Mouse (Mus musculus) embryo, embryonic 10.5 days (tissue): ENCODE results near the gene Vmn2r92.
"Not testable (repeated sequence)": the region's sequence is repeated elsewhere in the genome, so short reads cannot be mapped to it uniquely, and the experiment has no call there.

Source experiments
- DNase-seq: peaks from one replicate; pipeline ENCODE4 v3.0.0-alpha.2; 2015; ENCODE audit warnings: low spot score

The Vmn2r92 gene

GRCm38 (mm10) chr17:18151587-18151986 is at the start of gene Vmn2r92:
TSS of gene Vmn2r92 (plus strand) at chr17:18151887.
- not testable (repeated sequence) for DNase-seq

GRCm38 (mm10) chr17:18102265-18102664 is 49.4 kb upstream of the Vmn2r92 start:
- DNase-seq: peak; percentile 8

- DNase-seq: not testable (repeated sequence)
Measured at GRCm38 (mm10) chr17:18161194-18161593, 9.5 kb downstream of the Vmn2r92 start.

DNA sequence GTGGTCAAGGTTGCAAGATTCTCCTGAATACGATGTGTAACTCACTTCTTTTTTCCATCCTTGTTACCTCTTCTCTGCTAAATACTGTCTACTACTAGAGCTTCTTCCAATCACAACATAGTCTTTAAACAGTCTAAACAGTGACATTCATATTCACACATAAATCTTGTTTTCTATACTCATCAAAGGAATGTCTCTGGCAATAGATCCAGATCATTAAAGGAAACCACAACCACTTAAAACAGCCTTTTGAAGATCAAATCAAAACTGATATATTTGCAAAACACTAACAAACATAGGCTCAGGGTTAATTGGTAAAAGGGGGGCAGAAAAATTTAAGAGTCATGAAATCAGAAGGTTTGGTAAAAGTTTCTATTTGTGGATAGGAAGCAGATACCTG is 38.0 kb downstream of the Vmn2r92 start:
- no peak for DNase-seq

DNA sequence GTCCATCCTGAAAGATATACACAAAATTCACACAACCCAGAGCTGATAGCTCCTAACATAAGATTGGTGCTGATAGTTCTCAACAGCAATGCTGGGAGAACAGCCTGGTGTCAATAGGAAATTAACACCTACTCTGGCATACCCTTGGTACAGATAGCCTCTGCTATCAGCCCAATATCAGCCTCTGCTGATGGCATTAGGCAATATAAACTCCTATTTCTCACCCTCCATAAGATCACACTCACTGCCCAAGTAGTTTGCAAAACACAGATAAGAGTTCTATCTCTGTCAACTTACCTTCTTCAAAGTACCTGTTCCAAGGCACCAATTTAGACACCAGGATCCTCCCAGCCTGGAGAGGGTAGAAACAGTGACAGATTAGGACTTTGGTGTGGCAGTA is 69.6 kb downstream of the Vmn2r92 start:
- no peak for DNase-seq

GRCm38 (mm10) chr17:18231996-18232395 is 80.3 kb downstream of the Vmn2r92 start:
- DNase-seq: no peak

- DNase-seq: no peak
Measured at GRCm38 (mm10) chr17:18236931-18237330, 85.2 kb downstream of the Vmn2r92 start.
